Mouse (Mus musculus) kidney, adult 2 months (tissue): Measurements from ENCODE around the gene Slc30a9.

Experiments
- CTCF ChIP-seq: fragments of 200-500 bp; conservative IDR thresholded peaks from 2 replicates; pipeline ENCODE4 v1.5.1; 2011; ENCODE audit warnings: low read depth, mild to moderate bottlenecking, control low read depth, low read length, moderate library complexity, mixed read lengths; ENCODE audit not compliant: insufficient read depth, insufficient read length
- POLR2A ChIP-seq: fragments of 200-500 bp; IDR thresholded peaks from one replicate; pipeline ENCODE4 v1.6.1; 2011; ENCODE audit warnings: low read depth, low read length, control low read depth

DNA sequence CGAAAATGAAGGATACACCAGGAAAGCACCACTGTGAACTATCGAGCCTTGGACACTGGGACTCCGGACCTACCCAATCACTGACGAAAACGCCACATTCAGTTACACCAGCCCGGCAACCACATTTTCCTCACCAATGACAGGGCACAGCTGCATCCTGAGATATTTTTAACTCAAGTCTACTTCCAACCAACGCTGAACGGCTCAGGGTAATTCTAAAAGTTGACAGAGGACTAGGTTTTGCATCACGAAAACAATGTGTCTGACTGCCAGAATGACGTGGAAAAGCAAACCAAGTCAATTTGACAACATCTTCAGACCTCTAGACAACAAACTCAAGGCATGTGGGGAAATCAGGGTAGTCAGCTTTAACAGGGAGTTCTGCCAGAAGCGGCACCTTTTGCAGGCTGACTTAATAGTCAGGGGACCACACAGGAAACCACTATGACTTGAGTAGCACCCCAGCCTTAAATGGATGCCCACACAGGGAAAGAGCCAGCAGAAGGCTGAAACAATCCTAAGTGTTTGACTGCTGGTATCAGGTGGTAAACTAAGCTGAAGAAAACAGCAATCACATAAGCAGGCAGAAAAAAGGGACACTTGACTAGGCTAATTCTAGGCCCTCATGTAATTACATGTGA lies 88.6 kb downstream of the Slc30a9 start:
- TF ChIP-seq POLR2A (no peak), CTCF (no peak)
